Mouse (Mus musculus) kidney, embryonic 14.5 days (tissue): ENCODE data around the gene Aox3. TPM values are rescaled to one million over a fixed set of nuclear protein-coding genes. Genes with fewer than 3 reads are reported as not detected.

Experiments
- ATAC-seq: fragments of 200-750 bp; cut with Nextera tagmentation; 2 replicates; pipeline ENCODE4 v1.8.0; 2017; ENCODE audit warnings: moderate number of reproducible peaks, mild to moderate bottlenecking, moderate TSS enrichment, moderate library complexity; ENCODE audit not compliant: low FRiP score, low TSS enrichment
- H3K27ac ChIP-seq: fragments of 300-500 bp; sonication (generic); 2 replicates; pipeline ENCODE4 v1.5.1; 2014; ENCODE audit warnings: low read depth, mild to moderate bottlenecking, low read length, moderate library complexity, mixed read lengths
- H3K27me3 ChIP-seq: fragments of 300-500 bp; sonication (generic); 2 replicates; pipeline ENCODE4 v1.6.1; 2014; ENCODE audit warnings: mild to moderate bottlenecking, low read length; ENCODE audit not compliant: control insufficient read depth, insufficient read depth
- H3K36me3 ChIP-seq: fragments of 300-500 bp; sonication (generic); 2 replicates; pipeline ENCODE4 v1.6.1; 2014; ENCODE audit warnings: low read length, mixed read lengths; ENCODE audit not compliant: control insufficient read depth, insufficient read depth
- H3K4me1 ChIP-seq: fragments of 300-500 bp; sonication (generic); 2 replicates; pipeline ENCODE4 v1.6.1; 2014; ENCODE audit warnings: low read length, mixed read lengths; ENCODE audit not compliant: control insufficient read depth, insufficient read depth
- H3K4me2 ChIP-seq: fragments of 300-500 bp; sonication (generic); replicated peaks from 2 replicates; pipeline ENCODE4 v1.6.1; 2014; ENCODE audit warnings: low read depth, mild to moderate bottlenecking, low read length
- H3K4me3 ChIP-seq: fragments of 300-500 bp; sonication (generic); 2 replicates; pipeline ENCODE4 v1.5.1; 2014; ENCODE audit warnings: mild to moderate bottlenecking, low read length
- H3K9ac ChIP-seq: fragments of 300-500 bp; sonication (generic); 2 replicates; pipeline ENCODE4 v1.6.1; 2014; ENCODE audit warnings: low read depth, mild to moderate bottlenecking, low read length, moderate library complexity
- H3K9me3 ChIP-seq: fragments of 300-500 bp; sonication (generic); 2 replicates; pipeline ENCODE4 v1.6.1; 2016; ENCODE audit warnings: low read length; ENCODE audit not compliant: control insufficient read depth
- WGBS: fragments of 180-500 bp; shearing (Covaris S2); extraction: QIAGEN DNeasy Blood & Tissue Kit; methylation state at CpG from one replicate; pipeline ENCODE4 v1.1.7; 2014; 5-methylcytosine and 5-hydroxymethylcytosine counted together
- polyA plus RNA-seq: library from polyadenylated mRNA; unstranded; fragments of >200 nt; fragmentation: Nextera tagmentation; extraction: Ambion mirVana; gene quantifications from 2 replicates; pipeline ENCODE4 v1.2.1, GENCODE M21; 2014

The Aox3 gene
- polyA plus RNA-seq, 1 experiment from 2014 or later: 5.0 TPM

- WGBS: 66% methylated on average over 6 of the region's 6 CpGs
- no peaks in the 10 kb centered on the region for H3K27me3 ChIP-seq
- no peaks in the 10 kb centered on the region for H3K36me3 ChIP-seq
- no peak for ATAC-seq
- no peak overlapping the region for H3K4me3 ChIP-seq
- H3K9me3 ChIP-seq: no peaks in the 10 kb centered on the region
- H3K4me2 ChIP-seq: no peak overlapping the region
- H3K27ac ChIP-seq: no peak overlapping the region
- no peaks in the 10 kb centered on the region for H3K4me1 ChIP-seq
- no peak overlapping the region for H3K9ac ChIP-seq
Measured at GRCm38 (mm10) chr1:58228086-58228485, 115.2 kb downstream of the Aox3 start.

GRCm38 (mm10) chr1:58228916-58229315 lies 116.0 kb downstream of the Aox3 start:
- Histone ChIP-seq H3K36me3 (no peaks in the 10 kb centered on the region), H3K4me3 (no peak overlapping the region), H3K4me2 (no peak overlapping the region), H3K9ac (no peak overlapping the region), H3K4me1 (no peaks in the 10 kb centered on the region), H3K27me3 (no peaks in the 10 kb centered on the region), H3K9me3 (no peaks in the 10 kb centered on the region), H3K27ac (no peak overlapping the region)
- no peak for ATAC-seq

GRCm38 (mm10) chr1:58229774-58230173 lies 116.8 kb downstream of the Aox3 start:
- Histone ChIP-seq H3K27ac (no peak overlapping the region), H3K4me3 (no peak overlapping the region), H3K4me1 (no peaks in the 10 kb centered on the region), H3K36me3 (no peaks in the 10 kb centered on the region), H3K9ac (no peak overlapping the region), H3K4me2 (no peak overlapping the region), H3K9me3 (no peaks in the 10 kb centered on the region), H3K27me3 (no peaks in the 10 kb centered on the region)
- no peak for ATAC-seq
- 79% methylated on average over 4 of the region's 4 CpGs for WGBS

GRCm38 (mm10) chr1:58230542-58230941 lies 117.6 kb downstream of the Aox3 start:
- Histone ChIP-seq H3K4me1 (no peaks in the 10 kb centered on the region), H3K9ac (no peak overlapping the region), H3K4me3 (no peak overlapping the region), H3K27ac (no peak overlapping the region), H3K36me3 (no peaks in the 10 kb centered on the region), H3K27me3 (no peaks in the 10 kb centered on the region), H3K4me2 (no peak overlapping the region), H3K9me3 (no peaks in the 10 kb centered on the region)
- 33% methylated on average over 5 of the region's 5 CpGs for WGBS
- ATAC-seq: no peak

- ATAC-seq: no peak
- Histone ChIP-seq H3K9ac (no peak overlapping the region), H3K4me1 (no peaks in the 10 kb centered on the region), H3K9me3 (no peaks in the 10 kb centered on the region), H3K4me3 (no peak overlapping the region), H3K4me2 (no peak overlapping the region), H3K27ac (no peak overlapping the region), H3K36me3 (no peaks in the 10 kb centered on the region), H3K27me3 (no peaks in the 10 kb centered on the region)
- 53% methylated on average over 5 of the region's 5 CpGs for WGBS
Measured at GRCm38 (mm10) chr1:58235405-58235804, 122.5 kb downstream of the Aox3 start.

- Histone ChIP-seq H3K4me2 (no peak overlapping the region), H3K9ac (no peak overlapping the region), H3K27me3 (no peaks in the 10 kb centered on the region), H3K4me1 (no peaks in the 10 kb centered on the region), H3K4me3 (no peak overlapping the region), H3K9me3 (no peaks in the 10 kb centered on the region), H3K27ac (no peak overlapping the region), H3K36me3 (no peaks in the 10 kb centered on the region)
- no peak for ATAC-seq
- WGBS: 83% methylated on average over 4 of the region's 4 CpGs
Measured at GRCm38 (mm10) chr1:58237527-58238299, 124.8 kb downstream of the Aox3 start.

GRCm38 (mm10) chr1:58238440-58238839 lies 125.5 kb downstream of the Aox3 start:
- H3K9me3 ChIP-seq: no peaks in the 10 kb centered on the region
- no peak overlapping the region for H3K9ac ChIP-seq
- no peak overlapping the region for H3K4me3 ChIP-seq
- H3K4me2 ChIP-seq: no peak overlapping the region
- 88% methylated on average over 5 of the region's 5 CpGs for WGBS
- no peak overlapping the region for H3K27ac ChIP-seq
- H3K4me1 ChIP-seq: no peaks in the 10 kb centered on the region
- H3K36me3 ChIP-seq: no peaks in the 10 kb centered on the region
- H3K27me3 ChIP-seq: no peaks in the 10 kb centered on the region
- no peak for ATAC-seq

- Histone ChIP-seq H3K4me3 (no peak overlapping the region), H3K9me3 (no peaks in the 10 kb centered on the region), H3K9ac (no peak overlapping the region), H3K36me3 (no peaks in the 10 kb centered on the region), H3K4me1 (no peaks in the 10 kb centered on the region), H3K4me2 (no peak overlapping the region), H3K27me3 (no peaks in the 10 kb centered on the region), H3K27ac (no peak overlapping the region)
- no peak for ATAC-seq
- 95% methylated on average over 9 of the region's 9 CpGs for WGBS
Measured at GRCm38 (mm10) chr1:58238961-58239360, 126.0 kb downstream of the Aox3 start.

GRCm38 (mm10) chr1:58240347-58240746 lies 127.4 kb downstream of the Aox3 start:
- H3K4me1 ChIP-seq: no peaks in the 10 kb centered on the region
- no peaks in the 10 kb centered on the region for H3K27me3 ChIP-seq

More at GRCm38 (mm10) chr1:58240347-58240746, 127.4 kb downstream of the Aox3 start:
- Histone ChIP-seq H3K36me3 (no peaks in the 10 kb centered on the region), H3K9ac (no peak overlapping the region), H3K27ac (no peak overlapping the region), H3K4me2 (no peak overlapping the region), H3K4me3 (no peak overlapping the region), H3K9me3 (no peaks in the 10 kb centered on the region)
- WGBS: 64% methylated on average over 6 of the region's 6 CpGs
- ATAC-seq: no peak
